Mouse (Mus musculus) limb, embryonic 12.5 days (tissue): ENCODE data around the gene Pigk. TPM values are rescaled to one million over a fixed set of nuclear protein-coding genes. Genes with fewer than 3 reads are reported as not detected.

Experiments
- ATAC-seq: fragments of 200-750 bp; cut with Nextera tagmentation; 2 replicates; pipeline ENCODE4 v1.8.0; 2017; ENCODE audit warnings: low read depth, moderate TSS enrichment; ENCODE audit not compliant: insufficient number of reproducible peaks, insufficient read depth, low FRiP score, low TSS enrichment
- H3K27ac ChIP-seq: fragments of 300-500 bp; sonication (generic); 2 replicates; pipeline ENCODE4 v1.5.1; 2016; ENCODE audit warnings: mild to moderate bottlenecking, moderate library complexity
- H3K27me3 ChIP-seq: fragments of 300-500 bp; sonication (generic); 2 replicates; pipeline ENCODE4 v1.6.1; 2016; ENCODE audit warnings: mild to moderate bottlenecking, moderate library complexity
- H3K36me3 ChIP-seq: fragments of 300-500 bp; sonication (generic); 2 replicates; pipeline ENCODE4 v1.6.1; 2016; ENCODE audit warnings: mild to moderate bottlenecking, moderate library complexity
- H3K4me1 ChIP-seq: fragments of 300-500 bp; sonication (generic); replicated peaks from 2 replicates; pipeline ENCODE4 v1.6.1; 2016
- H3K4me2 ChIP-seq: fragments of 300-500 bp; sonication (generic); 2 replicates; pipeline ENCODE4 v1.6.1; 2016; ENCODE audit warnings: mild to moderate bottlenecking, moderate library complexity
- H3K4me3 ChIP-seq: fragments of 300-500 bp; sonication (generic); replicated peaks from 2 replicates; pipeline ENCODE4 v1.5.1; 2016; ENCODE audit warnings: mild to moderate bottlenecking
- H3K9ac ChIP-seq: fragments of 300-500 bp; sonication (generic); replicated peaks from 2 replicates; pipeline ENCODE4 v1.6.1; 2016; ENCODE audit warnings: mild to moderate bottlenecking, moderate library complexity
- H3K9me3 ChIP-seq: fragments of 300-500 bp; sonication (generic); 2 replicates; pipeline ENCODE4 v1.6.1; 2016; ENCODE audit warnings: mild to moderate bottlenecking, moderate library complexity
- WGBS: fragments of 180-500 bp; shearing (Covaris S2); methylation state at CpG from one replicate; pipeline ENCODE4 v1.1.7; 2016; 5-methylcytosine and 5-hydroxymethylcytosine counted together
- polyA plus RNA-seq: library from polyadenylated mRNA; unstranded; fragments of >200 nt; fragmentation: Nextera tagmentation; extraction: Ambion mirVana; gene quantifications from 2 replicates; pipeline ENCODE4 v1.2.1, GENCODE M21; 2016

The Pigk gene
- polyA plus RNA-seq, 1 experiment from 2014 or later: 49.4 TPM

DNA sequence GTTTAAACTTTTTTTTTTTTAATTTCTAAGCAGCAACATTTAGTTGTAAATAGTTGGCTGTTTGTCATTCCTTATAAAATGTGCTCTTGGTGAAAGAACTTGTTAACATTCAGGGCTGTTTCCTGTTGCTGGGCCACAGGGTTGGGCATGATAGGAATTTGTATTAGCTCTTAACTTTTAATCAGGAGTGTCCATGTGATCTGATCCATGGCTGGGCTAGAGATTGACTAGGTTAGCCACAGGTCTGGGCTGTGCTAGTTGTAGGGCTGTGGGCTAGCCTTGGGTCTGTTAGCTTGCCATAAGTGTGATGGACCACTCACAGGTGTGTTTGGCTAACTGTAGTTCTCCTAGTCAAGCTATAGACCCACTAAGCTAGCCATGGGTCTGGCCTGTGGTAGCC is 130.0 kb downstream of the Pigk start:
- Histone ChIP-seq H3K4me1 (no peaks in the 10 kb centered on the region; the same call in 1 of the 2 replicates), H3K4me3 (no peak overlapping the region), H3K27me3 (no peaks in the 10 kb centered on the region), H3K9ac (no peak overlapping the region), H3K27ac (no peak overlapping the region), H3K4me2 (no peak overlapping the region), H3K36me3 (no peaks in the 10 kb centered on the region), H3K9me3 (no peaks in the 10 kb centered on the region)
- no peak for ATAC-seq

GRCm38 (mm10) chr3:152855006-152855614 is 141.2 kb downstream of the Pigk start:
- Histone ChIP-seq H3K4me1 (peaks cover 7% of the 10 kb centered on the region; the same call in 1 of the 2 replicates), H3K27me3 (peaks cover 4% of the 10 kb centered on the region; the same call in 1 of the 2 replicates), H3K9ac (no peak overlapping the region), H3K4me3 (no peak overlapping the region), H3K36me3 (no peaks in the 10 kb centered on the region), H3K27ac (no peak overlapping the region), H3K9me3 (no peaks in the 10 kb centered on the region), H3K4me2 (no peak overlapping the region)
- ATAC-seq: no peak
- WGBS: 20% methylated on average over 12 of the region's 12 CpGs

DNA sequence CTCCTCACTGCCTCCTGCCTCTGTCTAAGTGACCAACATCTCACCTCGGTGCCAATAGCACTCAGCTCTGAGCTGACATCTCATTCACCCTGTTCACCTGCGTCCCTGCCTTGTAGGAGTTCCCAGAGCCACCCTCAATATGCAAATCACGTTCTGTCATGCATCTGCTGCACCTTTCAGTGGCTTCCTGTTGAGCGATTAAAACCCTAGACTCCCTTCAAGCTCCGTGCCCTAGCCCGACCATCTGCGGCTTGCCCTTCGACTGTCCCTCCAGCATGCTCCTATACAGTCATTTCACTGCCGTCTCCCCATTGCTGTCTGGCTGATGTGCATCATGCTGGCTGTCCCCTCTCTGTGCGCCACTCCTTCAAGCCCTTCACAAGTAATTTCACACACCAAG is 142.2 kb downstream of the Pigk start:
- Histone ChIP-seq H3K4me3 (no peak overlapping the region), H3K9ac (no peak overlapping the region), H3K4me2 (no peak overlapping the region), H3K36me3 (no peaks in the 10 kb centered on the region), H3K4me1 (peaks cover 7% of the 10 kb centered on the region; the same call in 1 of the 2 replicates), H3K9me3 (no peaks in the 10 kb centered on the region), H3K27ac (no peak overlapping the region), H3K27me3 (no peaks in the 10 kb centered on the region)
- WGBS: 51% methylated on average over 10 of the region's 10 CpGs
- no peak for ATAC-seq

DNA sequence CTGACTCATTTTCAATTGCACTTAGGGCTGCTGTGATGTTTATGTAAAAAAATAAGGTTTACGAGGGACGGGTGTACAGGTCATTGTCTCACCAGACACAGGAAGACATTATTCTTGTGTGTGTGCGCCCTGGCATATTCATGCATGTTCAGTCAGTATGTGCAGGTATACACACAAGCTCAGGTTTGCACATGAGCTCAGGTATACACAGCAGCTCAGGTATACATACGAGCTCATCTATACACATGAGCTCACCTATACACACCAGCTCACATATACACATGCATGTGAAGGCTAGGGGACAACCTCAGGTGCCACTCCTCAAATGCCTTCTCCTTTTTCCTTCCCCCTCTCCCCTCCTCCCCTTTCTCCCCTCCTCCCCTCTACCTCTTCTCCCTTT is 147.6 kb downstream of the Pigk start:
- Histone ChIP-seq H3K4me3 (no peak overlapping the region), H3K27ac (no peak overlapping the region), H3K27me3 (no peaks in the 10 kb centered on the region), H3K36me3 (no peaks in the 10 kb centered on the region), H3K9me3 (no peaks in the 10 kb centered on the region), H3K4me2 (no peak overlapping the region), H3K9ac (no peak overlapping the region), H3K4me1 (no peaks in the 10 kb centered on the region)
- 72% methylated on average over 4 of the region's 4 CpGs for WGBS
- no peak for ATAC-seq

DNA sequence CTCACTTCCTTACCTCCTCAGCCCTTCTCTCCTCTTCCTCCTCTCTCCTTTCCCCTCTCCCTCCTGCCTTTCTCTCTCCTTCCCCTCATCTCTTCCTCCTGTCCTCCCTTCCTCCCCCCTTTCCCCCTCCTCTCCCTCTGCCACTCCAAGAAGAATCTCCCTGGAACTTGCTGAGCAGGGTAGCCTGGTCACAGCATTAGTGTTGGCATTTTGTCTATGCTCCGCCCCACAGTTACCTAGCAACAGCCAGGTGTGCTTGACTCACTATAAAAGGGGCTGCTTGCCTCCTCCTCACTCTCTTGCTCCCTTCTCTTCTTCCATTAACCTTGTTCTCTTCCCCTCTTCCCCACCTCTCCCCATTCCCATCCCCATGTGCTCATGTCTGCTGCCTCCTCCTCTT is 148.1 kb downstream of the Pigk start:
- no peak overlapping the region for H3K4me2 ChIP-seq
- H3K27ac ChIP-seq: no peak overlapping the region
- no peak overlapping the region for H3K9ac ChIP-seq
- ATAC-seq: no peak
- no peaks in the 10 kb centered on the region for H3K27me3 ChIP-seq
- H3K4me3 ChIP-seq: no peak overlapping the region
- H3K36me3 ChIP-seq: no peaks in the 10 kb centered on the region
- 62% methylated on average over 1 of the region's 1 CpGs for WGBS
- no peaks in the 10 kb centered on the region for H3K4me1 ChIP-seq
- H3K9me3 ChIP-seq: no peaks in the 10 kb centered on the region

- no peak for ATAC-seq
- H3K36me3 ChIP-seq: no peaks in the 10 kb centered on the region
- no peaks in the 10 kb centered on the region for H3K9me3 ChIP-seq
- H3K9ac ChIP-seq: no peak overlapping the region
- H3K4me2 ChIP-seq: no peak overlapping the region
- WGBS: 85% methylated on average over 22 of the region's 22 CpGs
- no peaks in the 10 kb centered on the region for H3K27me3 ChIP-seq
- H3K4me3 ChIP-seq: no peak overlapping the region
- no peak overlapping the region for H3K27ac ChIP-seq
- H3K4me1 ChIP-seq: no peaks in the 10 kb centered on the region
These were observed 152.4 kb downstream of the Pigk start for GRCm38 (mm10) chr3:152866035-152866965.

GRCm38 (mm10) chr3:152867654-152868525 is 154.0 kb downstream of the Pigk start:
- no peak for ATAC-seq
- H3K4me1 ChIP-seq: no peaks in the 10 kb centered on the region
- no peak overlapping the region for H3K9ac ChIP-seq
- no peak overlapping the region for H3K4me2 ChIP-seq
- no peaks in the 10 kb centered on the region for H3K27me3 ChIP-seq
- 64% methylated on average over 12 of the region's 12 CpGs for WGBS
- H3K36me3 ChIP-seq: no peaks in the 10 kb centered on the region
- H3K27ac ChIP-seq: no peak overlapping the region
- no peak overlapping the region for H3K4me3 ChIP-seq
- no peaks in the 10 kb centered on the region for H3K9me3 ChIP-seq

DNA sequence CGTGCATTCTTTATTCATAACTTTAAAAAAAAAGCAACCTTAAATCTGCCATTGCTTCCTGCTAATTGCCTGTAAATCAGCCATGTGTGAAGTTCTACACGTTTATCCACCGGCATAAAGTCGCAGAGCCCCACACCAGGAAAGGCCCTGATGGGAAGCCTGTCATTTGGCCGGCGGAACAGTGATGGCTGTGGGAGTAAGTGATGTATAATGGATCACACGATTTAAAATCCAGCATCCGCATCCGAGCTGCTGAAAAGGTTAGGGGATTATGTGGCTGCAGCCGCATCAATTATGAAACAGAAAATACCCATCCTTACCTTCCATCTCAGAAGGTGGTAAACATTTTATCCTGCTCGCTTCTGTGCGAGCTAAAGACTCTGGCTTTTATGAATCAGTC is 158.2 kb downstream of the Pigk start:
- Histone ChIP-seq H3K4me1 (no peaks in the 10 kb centered on the region), H3K9ac (no peak overlapping the region), H3K4me3 (no peak overlapping the region), H3K9me3 (no peaks in the 10 kb centered on the region), H3K4me2 (no peak overlapping the region), H3K27me3 (no peaks in the 10 kb centered on the region), H3K27ac (no peak overlapping the region), H3K36me3 (no peaks in the 10 kb centered on the region)
- ATAC-seq: no peak
- 72% methylated on average over 12 of the region's 12 CpGs for WGBS

DNA sequence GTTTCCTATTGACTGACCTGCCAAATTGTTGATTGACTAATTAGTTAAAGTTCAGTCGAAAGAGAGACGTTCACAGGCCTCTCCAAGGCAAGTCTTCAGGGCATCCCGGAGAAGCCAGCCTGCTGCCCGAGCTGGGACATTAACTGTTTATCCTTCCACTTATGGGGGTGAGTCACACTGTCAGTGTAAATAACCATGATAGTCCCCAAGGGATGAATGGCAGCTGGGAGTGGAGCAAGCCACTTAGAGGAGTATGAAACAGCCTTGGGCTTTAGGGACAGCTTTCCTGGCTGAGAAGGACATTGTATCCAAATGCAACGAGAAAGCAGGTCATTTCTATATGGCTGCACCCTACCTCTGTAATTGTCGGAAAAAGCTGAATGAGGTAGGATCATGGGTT is 158.7 kb downstream of the Pigk start:
- WGBS: 73% methylated on average over 6 of the region's 6 CpGs
- ATAC-seq: no peak
- no peaks in the 10 kb centered on the region for H3K36me3 ChIP-seq
- H3K9ac ChIP-seq: no peak overlapping the region
- no peaks in the 10 kb centered on the region for H3K4me1 ChIP-seq
- no peak overlapping the region for H3K27ac ChIP-seq
- H3K4me3 ChIP-seq: no peak overlapping the region
- no peak overlapping the region for H3K4me2 ChIP-seq
- H3K27me3 ChIP-seq: no peaks in the 10 kb centered on the region
- H3K9me3 ChIP-seq: no peaks in the 10 kb centered on the region

DNA sequence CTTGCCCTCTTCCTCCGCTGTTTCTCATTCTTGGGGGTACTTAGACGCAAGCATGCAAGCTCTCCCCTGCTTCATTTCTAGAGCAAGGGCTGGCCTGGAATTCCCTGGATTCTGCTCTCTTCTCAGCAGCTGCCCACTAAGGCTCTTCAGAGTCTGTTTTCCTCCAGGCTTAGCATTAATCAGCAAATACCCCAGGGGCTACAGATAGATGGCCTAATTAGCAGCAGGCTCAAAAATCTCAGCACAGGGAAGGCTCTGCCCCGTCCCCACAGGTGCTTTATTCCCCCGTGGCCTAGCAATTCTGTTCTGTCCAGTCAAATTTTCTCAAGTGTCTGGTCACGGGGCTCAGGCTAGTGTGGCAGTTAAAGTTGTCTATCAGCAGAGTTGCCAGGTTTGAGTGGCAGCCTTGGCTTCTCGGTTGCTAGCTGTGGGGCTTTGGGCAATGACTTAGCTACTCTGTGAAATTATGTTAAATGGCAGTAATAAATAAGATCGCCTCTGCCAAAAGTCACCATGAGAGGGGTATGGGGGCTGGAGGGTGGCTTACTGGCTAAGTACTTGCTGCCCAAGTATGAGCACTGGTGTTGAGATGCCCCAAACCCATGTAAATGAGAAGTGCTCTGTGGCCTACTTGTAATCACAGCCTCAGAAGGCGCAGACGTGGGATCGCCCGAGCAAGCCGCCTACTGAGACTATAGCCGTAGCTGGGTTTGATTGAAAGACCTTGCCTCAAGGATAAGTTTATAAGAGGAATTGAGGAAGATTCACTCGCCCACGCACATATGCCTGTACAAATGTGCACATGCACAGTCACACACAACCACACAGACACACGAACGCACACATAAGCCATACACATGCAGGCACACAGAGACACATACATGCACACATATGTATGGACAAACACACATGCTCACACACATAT is 160.8 kb downstream of the Pigk start:
- H3K4me2 ChIP-seq: no peak overlapping the region
- no peak overlapping the region for H3K27ac ChIP-seq
- H3K9ac ChIP-seq: no peak overlapping the region
- H3K9me3 ChIP-seq: no peaks in the 10 kb centered on the region
- no peak for ATAC-seq
- H3K4me3 ChIP-seq: no peak overlapping the region
- WGBS: 80% methylated on average over 17 of the region's 17 CpGs
- no peaks in the 10 kb centered on the region for H3K4me1 ChIP-seq
- H3K36me3 ChIP-seq: no peaks in the 10 kb centered on the region
- no peaks in the 10 kb centered on the region for H3K27me3 ChIP-seq
